Mouse (Mus musculus) limb, embryonic 13.5 days (tissue): Measurements from ENCODE around the gene 5830473C10Rik. TPM values are rescaled to one million over a fixed set of nuclear protein-coding genes. Genes with fewer than 3 reads are reported as not detected.

Experiments
- ATAC-seq: fragments of 200-750 bp; cut with Nextera tagmentation; 2 replicates; pipeline ENCODE4 v1.8.0; 2017; ENCODE audit warnings: low read depth, moderate number of reproducible peaks, moderate TSS enrichment; ENCODE audit not compliant: low FRiP score
- H3K27ac ChIP-seq: fragments of 300-500 bp; sonication (generic); 2 replicates; pipeline ENCODE4 v1.5.1; 2015; ENCODE audit warnings: inconsistent platforms, mild to moderate bottlenecking, moderate library complexity
- H3K27me3 ChIP-seq: fragments of 300-500 bp; sonication (generic); 2 replicates; pipeline ENCODE4 v1.6.1; 2015; ENCODE audit warnings: mild to moderate bottlenecking, inconsistent platforms
- H3K36me3 ChIP-seq: fragments of 300-500 bp; sonication (generic); 2 replicates; pipeline ENCODE4 v1.6.1; 2015; ENCODE audit warnings: inconsistent platforms, mild to moderate bottlenecking, moderate library complexity
- H3K4me1 ChIP-seq: fragments of 300-500 bp; sonication (generic); 2 replicates; pipeline ENCODE4 v1.6.1; 2015; ENCODE audit warnings: inconsistent platforms
- H3K4me2 ChIP-seq: fragments of 300-500 bp; sonication (generic); replicated peaks from 2 replicates; pipeline ENCODE4 v1.6.1; 2015; ENCODE audit warnings: inconsistent platforms, mild to moderate bottlenecking, moderate library complexity
- H3K4me3 ChIP-seq: fragments of 300-500 bp; sonication (generic); 2 replicates; pipeline ENCODE4 v1.5.1; 2015; ENCODE audit warnings: moderate library complexity, mild to moderate bottlenecking, inconsistent platforms
- H3K9ac ChIP-seq: fragments of 300-500 bp; sonication (generic); 2 replicates; pipeline ENCODE4 v1.6.1; 2015; ENCODE audit warnings: mild to moderate bottlenecking, inconsistent platforms
- H3K9me3 ChIP-seq: fragments of 300-500 bp; sonication (generic); 2 replicates; pipeline ENCODE4 v1.6.1; 2016; ENCODE audit warnings: inconsistent platforms
- WGBS: fragments of 180-500 bp; shearing (Covaris S2); methylation state at CpG from one replicate; pipeline ENCODE4 v1.1.7; 2015; 5-methylcytosine and 5-hydroxymethylcytosine counted together
- polyA plus RNA-seq: library from polyadenylated mRNA; unstranded; fragments of >200 nt; fragmentation: Nextera tagmentation; extraction: Ambion mirVana; gene quantifications from 2 replicates; pipeline ENCODE4 v1.2.1, GENCODE M21; 2015

5830473C10Rik gene
- polyA plus RNA-seq, 1 experiment from 2014 or later, result 0.08 TPM

- no peak overlapping the region for H3K27ac ChIP-seq
- ATAC-seq, result no peak
- WGBS, result 65% methylated on average over 3 of the region's 3 CpGs
Observed at GRCm38 (mm10) chr5:90571216-90571615, 10.3 kb downstream of the 5830473C10Rik start.

DNA sequence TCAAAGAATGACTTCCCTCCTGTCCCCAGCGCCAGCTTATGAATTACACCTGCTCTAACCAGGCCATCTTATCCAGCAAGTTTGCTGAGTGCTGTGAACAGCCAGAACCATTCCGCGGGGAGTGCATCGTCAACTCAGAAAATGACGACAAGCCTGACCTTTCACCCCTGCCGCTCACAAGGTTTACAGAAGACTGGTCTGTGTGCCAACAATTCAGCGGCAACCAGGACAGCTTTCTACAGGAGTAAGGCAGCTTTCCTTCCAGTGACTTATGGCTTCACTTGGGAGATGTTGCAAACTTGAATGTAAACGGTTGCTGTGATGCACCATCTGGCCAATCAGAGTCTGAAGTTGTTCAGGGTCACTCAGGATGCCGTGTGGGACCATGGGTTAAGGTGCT lies 16.8 kb downstream of the 5830473C10Rik start:
- no peak overlapping the region for H3K9ac ChIP-seq
- no peak overlapping the region for H3K4me3 ChIP-seq
- no peaks in the 10 kb centered on the region for H3K27me3 ChIP-seq
- no peak overlapping the region for H3K4me2 ChIP-seq
- ATAC-seq, result no peak
- peaks cover 4% of the 10 kb centered on the region; the same call in 1 of the 2 replicates for H3K9me3 ChIP-seq
- H3K27ac ChIP-seq, result no peak overlapping the region
- H3K36me3 ChIP-seq, result no peaks in the 10 kb centered on the region
- WGBS, result 79% methylated on average over 9 of the region's 9 CpGs
- no peaks in the 10 kb centered on the region for H3K4me1 ChIP-seq

More at GRCm38 (mm10) chr5:90571216-90571615, 10.3 kb downstream of the 5830473C10Rik start:
- H3K4me1 ChIP-seq, result no peaks in the 10 kb centered on the region
- H3K4me3 ChIP-seq, result no peak overlapping the region
- H3K4me2 ChIP-seq, result no peak overlapping the region
- H3K9me3 ChIP-seq, result no peaks in the 10 kb centered on the region
- H3K36me3 ChIP-seq, result no peaks in the 10 kb centered on the region
- H3K27me3 ChIP-seq, result no peaks in the 10 kb centered on the region
- H3K9ac ChIP-seq, result no peak overlapping the region

- Histone ChIP-seq H3K27me3 (no peaks in the 10 kb centered on the region), H3K9ac (no peak overlapping the region), H3K4me1 (no peaks in the 10 kb centered on the region), H3K9me3 (peaks cover 4% of the 10 kb centered on the region; the same call in 1 of the 2 replicates), H3K36me3 (no peaks in the 10 kb centered on the region), H3K4me3 (no peak overlapping the region), H3K4me2 (no peak overlapping the region), H3K27ac (no peak overlapping the region)
- ATAC-seq, result no peak
- WGBS, result 80% methylated on average over 9 of the region's 9 CpGs
Observed at GRCm38 (mm10) chr5:90579556-90579955, 18.6 kb downstream of the 5830473C10Rik start.

GRCm38 (mm10) chr5:90582179-90582578 lies 21.3 kb downstream of the 5830473C10Rik start:
- no peak for ATAC-seq
- Histone ChIP-seq H3K36me3 (no peaks in the 10 kb centered on the region), H3K4me1 (no peaks in the 10 kb centered on the region), H3K9ac (no peak overlapping the region), H3K4me2 (no peak overlapping the region), H3K27me3 (no peaks in the 10 kb centered on the region), H3K4me3 (no peak overlapping the region), H3K9me3 (peaks cover 4% of the 10 kb centered on the region; the same call in 1 of the 2 replicates), H3K27ac (no peak overlapping the region)
- WGBS, result 93% methylated on average over 6 of the region's 6 CpGs

DNA sequence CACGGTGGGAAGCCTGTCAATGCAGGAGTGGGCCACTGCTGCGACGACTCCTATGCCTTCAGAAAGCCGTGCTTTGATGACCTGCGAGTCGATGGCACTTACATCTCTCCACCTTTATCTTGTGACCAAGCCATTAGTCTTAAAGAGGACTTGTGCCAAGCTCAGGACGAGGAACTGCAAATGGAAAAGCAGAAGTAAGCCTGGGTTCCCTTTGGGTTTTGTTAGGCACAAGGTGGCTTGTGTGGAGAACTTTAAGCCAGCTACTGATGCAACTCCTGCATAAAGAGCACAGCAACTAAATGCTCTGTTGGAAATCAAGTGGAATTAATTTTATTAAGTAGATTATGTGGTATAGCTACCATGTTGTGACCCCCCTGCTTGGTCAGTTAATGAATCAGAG lies 23.9 kb downstream of the 5830473C10Rik start:
- Histone ChIP-seq H3K4me1 (no peaks in the 10 kb centered on the region), H3K4me3 (no peak overlapping the region), H3K9me3 (peaks cover 4% of the 10 kb centered on the region; the same call in 1 of the 2 replicates), H3K27ac (no peak overlapping the region), H3K36me3 (no peaks in the 10 kb centered on the region), H3K4me2 (no peak overlapping the region), H3K9ac (no peak overlapping the region), H3K27me3 (0 out of 2 replicates have a peak, but pooled peaks cover 6% of the 10 kb centered on the region)
- ATAC-seq, result no peak
- 86% methylated on average over 7 of the region's 7 CpGs for WGBS

DNA sequence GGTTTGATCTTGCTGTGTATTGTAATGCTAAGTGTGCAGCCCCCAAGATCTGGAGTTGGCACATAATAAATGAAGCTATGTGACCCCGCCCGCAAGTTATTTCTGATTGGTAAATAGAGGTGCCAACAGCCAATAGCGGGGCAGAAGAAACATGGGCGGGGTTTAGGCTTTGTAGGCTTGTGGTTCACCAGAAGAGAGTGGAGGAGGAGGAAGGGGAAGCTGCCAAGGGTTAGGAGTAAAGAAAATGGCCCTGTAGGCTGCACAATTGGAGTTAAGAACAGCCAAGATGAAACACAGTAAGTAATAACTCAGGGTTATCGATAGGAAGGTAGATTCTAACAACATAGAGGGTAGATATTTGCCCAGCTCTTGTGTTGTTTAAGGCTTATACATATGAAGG lies 25.6 kb downstream of the 5830473C10Rik start:
- no peak for ATAC-seq
- WGBS, result 76% methylated on average over 5 of the region's 5 CpGs
- Histone ChIP-seq H3K4me3 (no peak overlapping the region), H3K36me3 (no peaks in the 10 kb centered on the region), H3K4me1 (0 out of 2 replicates have a peak, but pooled peaks cover 3% of the 10 kb centered on the region), H3K27ac (no peak overlapping the region), H3K27me3 (0 out of 2 replicates have a peak, but pooled peaks cover 6% of the 10 kb centered on the region), H3K4me2 (no peak overlapping the region), H3K9me3 (no peaks in the 10 kb centered on the region), H3K9ac (no peak overlapping the region)

DNA sequence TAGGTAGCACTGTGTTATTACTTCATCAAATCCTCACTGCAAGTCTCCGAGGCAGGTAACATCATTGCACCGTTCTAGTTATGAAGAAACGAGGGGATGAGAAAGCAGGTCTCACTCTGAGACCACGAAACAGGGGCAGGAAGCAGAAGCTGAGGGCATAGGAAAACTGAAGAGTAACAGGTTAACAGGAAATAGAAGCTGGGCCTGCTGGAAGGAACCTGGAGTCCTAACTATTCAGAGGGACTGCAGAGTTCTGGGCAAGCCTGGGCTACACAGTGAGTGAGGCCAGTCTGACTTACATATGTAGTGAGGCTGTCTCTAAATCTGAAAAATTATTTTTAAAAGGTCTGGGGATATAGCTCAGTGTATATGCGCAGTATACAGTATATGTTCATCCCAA lies 27.2 kb downstream of the 5830473C10Rik start:
- no peak overlapping the region for H3K9ac ChIP-seq
- H3K36me3 ChIP-seq, result no peaks in the 10 kb centered on the region
- 0 out of 2 replicates have a peak, but pooled peaks cover 6% of the 10 kb centered on the region for H3K27me3 ChIP-seq
- H3K9me3 ChIP-seq, result no peaks in the 10 kb centered on the region
- no peak overlapping the region for H3K4me2 ChIP-seq
- no peak overlapping the region for H3K27ac ChIP-seq
- no peak for ATAC-seq
- no peak overlapping the region for H3K4me3 ChIP-seq
- peaks cover 12% of the 10 kb centered on the region; the same call in 1 of the 2 replicates for H3K4me1 ChIP-seq
- 92% methylated on average over 5 of the region's 5 CpGs for WGBS

GRCm38 (mm10) chr5:90588708-90589595 lies 28.0 kb downstream of the 5830473C10Rik start:
- no peak overlapping the region for H3K27ac ChIP-seq
- H3K36me3 ChIP-seq, result no peaks in the 10 kb centered on the region
- H3K4me1 ChIP-seq, result peaks cover 12% of the 10 kb centered on the region; the same call in 1 of the 2 replicates
- WGBS, result 25% methylated on average over 25 of the region's 25 CpGs
- H3K9ac ChIP-seq, result peak overlapping the region; percentile 59
- 0 out of 2 replicates have a peak, but pooled peaks cover 6% of the 10 kb centered on the region for H3K27me3 ChIP-seq
- H3K9me3 ChIP-seq, result no peaks in the 10 kb centered on the region
- peak; percentile 75; the same call in 1 of the 2 replicates for ATAC-seq
- peak overlapping the region; percentile 64 for H3K4me2 ChIP-seq
- peak overlapping the region; percentile 42 for H3K4me3 ChIP-seq

GRCm38 (mm10) chr5:90590676-90591075 lies 29.8 kb downstream of the 5830473C10Rik start:
- Histone ChIP-seq H3K36me3 (no peaks in the 10 kb centered on the region), H3K27ac (no peak overlapping the region), H3K4me1 (peaks cover 12% of the 10 kb centered on the region; the same call in 1 of the 2 replicates), H3K27me3 (0 out of 2 replicates have a peak, but pooled peaks cover 6% of the 10 kb centered on the region), H3K9ac (no peak overlapping the region), H3K9me3 (no peaks in the 10 kb centered on the region), H3K4me3 (no peak overlapping the region), H3K4me2 (no peak overlapping the region)
- 77% methylated on average over 10 of the region's 10 CpGs for WGBS
- ATAC-seq, result no peak

GRCm38 (mm10) chr5:90591936-90592335 lies 31.0 kb downstream of the 5830473C10Rik start:
- 74% methylated on average over 6 of the region's 6 CpGs for WGBS
- H3K27me3 ChIP-seq, result 0 out of 2 replicates have a peak, but pooled peaks cover 6% of the 10 kb centered on the region
- no peak overlapping the region for H3K4me2 ChIP-seq
- H3K9me3 ChIP-seq, result no peaks in the 10 kb centered on the region
- ATAC-seq, result no peak
- no peaks in the 10 kb centered on the region for H3K36me3 ChIP-seq
- H3K27ac ChIP-seq, result no peak overlapping the region
- H3K4me1 ChIP-seq, result peaks cover 12% of the 10 kb centered on the region; the same call in 1 of the 2 replicates
- H3K4me3 ChIP-seq, result no peak overlapping the region
- no peak overlapping the region for H3K9ac ChIP-seq

DNA sequence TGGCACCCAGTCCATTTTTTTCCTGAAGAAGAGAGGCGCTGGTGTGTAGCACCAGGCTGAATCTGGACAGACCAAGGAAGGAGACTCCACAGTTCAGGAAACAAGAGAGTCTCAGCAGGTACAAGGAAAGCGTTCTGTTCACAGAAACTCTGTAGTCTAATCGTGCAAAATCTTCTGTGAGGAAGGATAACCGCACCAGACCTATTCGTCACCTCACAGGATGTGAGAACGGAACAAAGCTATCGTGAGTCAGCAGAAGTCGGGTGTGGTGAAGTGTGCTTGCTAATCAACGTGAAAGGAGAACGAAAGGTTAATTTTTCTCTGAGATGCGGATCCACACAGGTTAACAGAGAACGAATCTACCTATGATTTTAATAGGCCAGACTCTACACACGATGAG lies 34.0 kb downstream of the 5830473C10Rik start:
- peaks cover 12% of the 10 kb centered on the region; the same call in 1 of the 2 replicates for H3K4me1 ChIP-seq
- no peak overlapping the region for H3K9ac ChIP-seq
- no peak overlapping the region for H3K4me3 ChIP-seq
- WGBS, result 84% methylated on average over 13 of the region's 13 CpGs
- H3K27ac ChIP-seq, result no peak overlapping the region
- no peak for ATAC-seq
- no peaks in the 10 kb centered on the region for H3K36me3 ChIP-seq
- no peak overlapping the region for H3K4me2 ChIP-seq
- no peaks in the 10 kb centered on the region for H3K27me3 ChIP-seq
- H3K9me3 ChIP-seq, result no peaks in the 10 kb centered on the region

DNA sequence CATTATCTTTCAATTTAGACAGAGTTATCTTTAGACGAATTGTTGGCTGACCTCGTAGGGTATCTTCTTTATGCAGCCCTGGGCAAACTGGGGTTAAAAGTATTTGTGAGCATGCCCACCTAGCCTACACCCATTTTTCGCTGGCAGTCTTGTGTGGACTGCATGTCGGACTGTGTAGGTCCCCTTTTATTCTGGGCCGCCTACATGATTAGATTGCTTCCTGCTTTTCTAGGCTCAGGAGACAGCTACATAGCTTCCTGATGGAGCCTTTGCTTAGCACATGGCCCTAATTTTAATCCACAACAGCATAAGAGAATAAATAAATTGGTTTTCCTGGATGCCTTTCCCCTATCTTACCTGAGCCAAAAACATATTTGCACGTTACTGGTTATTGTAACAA lies 35.2 kb downstream of the 5830473C10Rik start:
- Histone ChIP-seq H3K4me1 (peaks cover 10% of the 10 kb centered on the region; the same call in 1 of the 2 replicates), H3K9me3 (no peaks in the 10 kb centered on the region), H3K36me3 (no peaks in the 10 kb centered on the region), H3K27me3 (no peaks in the 10 kb centered on the region), H3K4me2 (no peak overlapping the region), H3K27ac (no peak overlapping the region), H3K9ac (no peak overlapping the region), H3K4me3 (no peak overlapping the region)
- ATAC-seq, result no peak
- 83% methylated on average over 6 of the region's 6 CpGs for WGBS
